Mouse (Mus musculus) cerebellum, postnatal 4 days (tissue): ENCODE data around the gene Srgap2.
A peak's percentile ranks its signal among the peaks of the same experiment; 100 is the strongest.

Experiments used
- DNase-seq, 2 experiments: peaks; one replicate each; pipeline ENCODE4 v3.0.0; 2022; ENCODE audit warnings: low spot score in 2 of 2, mixed read lengths in 1 of 2

Srgap2 gene

GRCm38 (mm10) chr1:131417821-131418660 lies 109.1 kb downstream of the Srgap2 start:
- DNase-seq = no peak

GRCm38 (mm10) chr1:131417059-131417750 lies 109.9 kb downstream of the Srgap2 start:
- DNase-seq = no peak

GRCm38 (mm10) chr1:131403567-131403966 lies 123.6 kb downstream of the Srgap2 start:
- DNase-seq = no peak

GRCm38 (mm10) chr1:131400844-131401243 lies 126.3 kb downstream of the Srgap2 start:
- no peak for DNase-seq

- DNase-seq = no peak
Measured at GRCm38 (mm10) chr1:131398181-131398580, 129.0 kb downstream of the Srgap2 start.

- DNase-seq = no peak
Measured at GRCm38 (mm10) chr1:131384406-131384805, 142.7 kb downstream of the Srgap2 start.

GRCm38 (mm10) chr1:131382184-131382583 lies 145.0 kb downstream of the Srgap2 start:
- no peak for DNase-seq

GRCm38 (mm10) chr1:131380254-131380653 lies 146.9 kb downstream of the Srgap2 start:
- DNase-seq = no peak

- no peak for DNase-seq
Measured at GRCm38 (mm10) chr1:131378914-131379474, 148.2 kb downstream of the Srgap2 start.

- DNase-seq = no peak
Measured at GRCm38 (mm10) chr1:131378081-131378913, 148.9 kb downstream of the Srgap2 start.

- no peak for DNase-seq
Measured at GRCm38 (mm10) chr1:131365832-131366231, 161.3 kb downstream of the Srgap2 start.

- no peak for DNase-seq
Measured at GRCm38 (mm10) chr1:131364432-131364831, 162.7 kb downstream of the Srgap2 start.

GRCm38 (mm10) chr1:131363887-131364286 lies 163.3 kb downstream of the Srgap2 start:
- DNase-seq = no peak

GRCm38 (mm10) chr1:131362089-131362488 lies 165.1 kb downstream of the Srgap2 start:
- DNase-seq = no peak

- no peak for DNase-seq
Measured at GRCm38 (mm10) chr1:131360800-131361199, 166.4 kb downstream of the Srgap2 start.

- DNase-seq = no peak
Measured at GRCm38 (mm10) chr1:131359609-131360008, 167.5 kb downstream of the Srgap2 start.

GRCm38 (mm10) chr1:131357213-131357612 lies 169.9 kb downstream of the Srgap2 start:
- no peak for DNase-seq

GRCm38 (mm10) chr1:131351436-131351835 lies 175.7 kb downstream of the Srgap2 start:
- DNase-seq = peak; percentile 29 to 73

GRCm38 (mm10) chr1:131349993-131350510 lies 177.1 kb downstream of the Srgap2 start:
- DNase-seq = no peak

GRCm38 (mm10) chr1:131347708-131348107 lies 179.4 kb downstream of the Srgap2 start:
- DNase-seq = no peak

GRCm38 (mm10) chr1:131346916-131347555 lies 180.1 kb downstream of the Srgap2 start:
- DNase-seq = no peak
